Mouse (Mus musculus) megakaryocyte, embryonic 14.5 days (primary cell): Measurements from ENCODE around the gene Dst.

Experiments
- FLI1 ChIP-seq: IDR thresholded peaks from 2 replicates; pipeline ENCODE4 v1.6.1; 2012; ENCODE audit warnings: low read length, inconsistent platforms, mixed read lengths
- GATA1 ChIP-seq: IDR thresholded peaks from 3 replicates; pipeline ENCODE4 v1.6.1; 2012; ENCODE audit warnings: mixed read lengths, low read length, inconsistent platforms, borderline replicate concordance

- TF ChIP-seq GATA1, result no peak
- TF ChIP-seq FLI1, result no peak
Observed at GRCm38 (mm10) chr1:33932845-33933499, 24.9 kb downstream of the Dst start.
